Mouse (Mus musculus): ENCODE results near the gene Sh3d21.

DNA sequence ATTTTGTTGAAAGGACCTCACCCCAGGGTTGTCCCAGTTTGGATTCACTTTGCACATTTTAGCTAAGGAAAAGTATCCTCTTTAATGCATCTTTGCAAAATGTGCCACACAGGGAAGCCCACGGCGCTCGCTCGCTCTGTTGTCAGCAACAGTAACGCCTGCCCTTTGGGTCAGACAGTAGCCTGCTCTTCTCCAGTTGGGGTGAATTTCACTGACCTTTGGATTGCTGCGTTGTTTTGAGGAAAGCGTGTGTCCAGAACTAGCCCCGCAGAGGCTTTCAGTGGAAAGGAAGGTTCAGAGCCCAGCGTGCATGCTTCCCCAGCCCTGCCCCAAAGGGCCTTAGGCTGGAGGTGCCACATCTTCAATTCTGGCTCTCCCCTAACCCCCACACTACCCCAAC, 47.9 kb downstream of the Sh3d21 start:
- TF ChIP-seq CTCF (IDR thresholded peaks at IDR 0.05; ENCODE audit: control insufficient read depth, insufficient read depth, low read length) (no peak), POLR2A (IDR thresholded peaks at IDR 0.05; ENCODE audit: borderline replicate concordance, control insufficient read depth, low read depth, low read length) (no peak)
